Mouse (Mus musculus) kidney, adult 9 months (tissue): ENCODE data around the gene Slc39a8.

Experiments
- DNase-seq: peaks from one replicate; pipeline ENCODE4 v3.0.0; 2022

Slc39a8 gene

DNA sequence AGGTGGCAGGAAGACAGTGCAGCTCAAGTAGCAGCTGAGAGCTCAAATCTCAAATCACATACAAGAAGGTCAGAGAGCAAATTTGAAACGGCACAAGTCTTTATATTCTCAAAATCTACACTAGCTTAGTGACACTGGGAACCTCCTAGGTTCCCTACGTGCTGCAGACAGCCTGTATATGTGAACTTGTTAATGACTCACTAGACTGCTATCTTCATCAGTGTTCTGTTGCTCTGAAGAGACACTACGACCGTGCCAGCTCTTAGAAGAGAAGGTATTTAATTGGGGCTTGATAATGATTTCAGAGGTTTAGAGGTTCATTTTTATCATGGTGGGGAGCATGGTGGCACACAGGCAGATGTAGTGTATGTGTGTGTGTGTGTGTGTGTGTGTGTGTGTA lies 94.2 kb downstream of the Slc39a8 start:
- DNase-seq: no peak

- DNase-seq: no peak
Observed at GRCm38 (mm10) chr3:135926729-135927128, 101.7 kb downstream of the Slc39a8 start.

DNA sequence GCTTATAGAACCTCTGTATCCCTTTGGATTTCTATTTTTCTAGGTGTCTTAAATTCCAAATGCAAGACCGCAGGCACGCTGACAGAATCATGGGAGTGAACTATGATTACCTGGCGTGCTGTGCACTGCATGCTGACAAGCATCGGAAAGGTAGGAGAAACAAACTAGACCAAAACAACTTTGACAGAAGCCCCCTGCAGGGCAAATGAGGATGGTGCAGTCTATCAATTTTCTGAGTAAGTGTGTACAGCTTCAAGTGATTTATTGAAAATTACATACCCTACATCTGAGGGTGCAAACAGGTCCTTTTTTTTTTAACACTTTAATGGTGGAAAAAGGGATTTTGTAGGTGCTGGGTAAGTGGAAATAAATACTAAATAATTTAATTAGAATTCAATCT lies 103.1 kb downstream of the Slc39a8 start:
- no peak for DNase-seq

GRCm38 (mm10) chr3:135937455-135937854 lies 112.4 kb downstream of the Slc39a8 start:
- DNase-seq: no peak
